Mouse (Mus musculus): Measurements from ENCODE around the gene Magi1.
A peak's percentile ranks its signal among the peaks of the same experiment; 100 is the strongest.
"Not testable (repeated sequence)": the region's sequence is repeated elsewhere in the genome, so short reads cannot be mapped to it uniquely, and the experiment has no call there.

The Magi1 gene

GRCm38 (mm10) chr6:93716686-93717625 lies 566.8 kb downstream of the Magi1 start:
- peak; percentile 2 for DNase-seq

- no peak for DNase-seq
These were observed 568.2 kb downstream of the Magi1 start for GRCm38 (mm10) chr6:93715181-93716180.

GRCm38 (mm10) chr6:93704350-93704749 lies 579.4 kb downstream of the Magi1 start:
- no peak for DNase-seq

- DNase-seq = no peak
These were observed 584.3 kb downstream of the Magi1 start for GRCm38 (mm10) chr6:93699436-93699835.

GRCm38 (mm10) chr6:93697956-93698355 lies 585.8 kb downstream of the Magi1 start:
- DNase-seq = no peak

- no peak for DNase-seq
These were observed 605.0 kb downstream of the Magi1 start for GRCm38 (mm10) chr6:93678766-93679165.

GRCm38 (mm10) chr6:93666731-93667130 lies 617.0 kb downstream of the Magi1 start:
- DNase-seq = no peak

GRCm38 (mm10) chr6:93665056-93665805 lies 618.5 kb downstream of the Magi1 start:
- no peak for DNase-seq

GRCm38 (mm10) chr6:93661139-93661538 lies 622.6 kb downstream of the Magi1 start:
- DNase-seq = no peak

- no peak for DNase-seq
These were observed 624.2 kb downstream of the Magi1 start for GRCm38 (mm10) chr6:93659534-93659933.

- DNase-seq = peak; percentile 36
These were observed 626.3 kb downstream of the Magi1 start for GRCm38 (mm10) chr6:93657187-93657974.

- no peak for DNase-seq
These were observed 635.0 kb downstream of the Magi1 start for GRCm38 (mm10) chr6:93648581-93649230.

GRCm38 (mm10) chr6:93629735-93630291 lies 653.9 kb downstream of the Magi1 start:
- not testable (repeated sequence) for DNase-seq

- no peak for DNase-seq
These were observed 656.5 kb downstream of the Magi1 start for GRCm38 (mm10) chr6:93627200-93627599.

Measured in thymus, postnatal 25 days (tissue).